Mouse (Mus musculus): ENCODE measurements around the gene Mxra7. TPM values are rescaled to one million over a fixed set of nuclear protein-coding genes. Genes with fewer than 3 reads are reported as not detected.

Mxra7 gene
- polyA plus RNA-seq, 1 experiment from 2014 or later: 61.8 TPM

- Histone ChIP-seq H3K27ac (ENCODE audit: low read depth, low read length) (no peak overlapping the region), H3K9ac (ENCODE audit: low read depth, low read length) (no peak overlapping the region), H3K4me2 (replicated peaks; ENCODE audit: low read depth, low read length) (no peak overlapping the region), H3K36me3 (ENCODE audit: control insufficient read depth, insufficient read depth, low read length) (no peaks in the 10 kb centered on the region), H3K27me3 (ENCODE audit: control insufficient read depth, insufficient read depth, low read length) (no peaks in the 10 kb centered on the region), H3K9me3 (ENCODE audit: control insufficient read depth, low read length) (no peaks in the 10 kb centered on the region), H3K4me1 (replicated peaks; ENCODE audit: control insufficient read depth, insufficient read depth, low read length) (no peaks in the 10 kb centered on the region), H3K4me3 (ENCODE audit: low read depth, low read length) (no peak overlapping the region)
- ATAC-seq (ENCODE audit: low FRiP score) (no peak), DNase-seq (ENCODE audit: low spot score) (no peak)
- 92% methylated on average over 5 of the region's 5 CpGs for WGBS
Measured at GRCm38 (mm10) chr11:116753674-116754470, 74.0 kb downstream of the Mxra7 start.

Other genes starting within 250 kb of the Mxra7 start
- gene Ube2o, start 246.6 kb downstream of the Mxra7 start, polyA plus RNA-seq (2014; fragmentation: Nextera tagmentation; extraction: Ambion mirVana): 17.5 and 18.8 TPM in 2 replicates
- gene Aanat, start 241.6 kb downstream of the Mxra7 start, polyA plus RNA-seq (2014; fragmentation: Nextera tagmentation; extraction: Ambion mirVana): not detected in 2 replicates
- gene Rhbdf2, start 201.0 kb downstream of the Mxra7 start, polyA plus RNA-seq (2014; fragmentation: Nextera tagmentation; extraction: Ambion mirVana): 2.1 and 2.7 TPM in 2 replicates
- gene Prcd, start 174.5 kb downstream of the Mxra7 start, polyA plus RNA-seq (2014; fragmentation: Nextera tagmentation; extraction: Ambion mirVana): 0.32 and 0.43 TPM in 2 replicates
- 2.4 and 2.8 TPM in 2 replicates for gene Cygb, start 173.7 kb downstream of the Mxra7 start, polyA plus RNA-seq (2014; fragmentation: Nextera tagmentation; extraction: Ambion mirVana)
- gene St6galnac1, start 52.5 kb downstream of the Mxra7 start, polyA plus RNA-seq (2014; fragmentation: Nextera tagmentation; extraction: Ambion mirVana): not detected in 2 replicates
- 61.6 and 70.6 TPM in 2 replicates for gene Mettl23, start 15.2 kb upstream of the Mxra7 start, polyA plus RNA-seq (2014; fragmentation: Nextera tagmentation; extraction: Ambion mirVana)
- gene Jmjd6, start 15.4 kb upstream of the Mxra7 start, polyA plus RNA-seq (2014; fragmentation: Nextera tagmentation; extraction: Ambion mirVana): 88.8 and 91.3 TPM in 2 replicates
- gene Mfsd11, start 24.4 kb upstream of the Mxra7 start, polyA plus RNA-seq (2014; fragmentation: Nextera tagmentation; extraction: Ambion mirVana): 37.0 and 38.6 TPM in 2 replicates
- gene Srsf2, start 25.0 kb upstream of the Mxra7 start, polyA plus RNA-seq (2014; fragmentation: Nextera tagmentation; extraction: Ambion mirVana): 935 and 944 TPM in 2 replicates
- 5.7 and 6.6 TPM in 2 replicates for gene Mgat5b, start 90.8 kb upstream of the Mxra7 start, polyA plus RNA-seq (2014; fragmentation: Nextera tagmentation; extraction: Ambion mirVana)

All from hindbrain, embryonic 11.5 days (tissue).